ENCODE assay signal across 9 mouse cellular contexts in genomic region chr1:185454575-185454954, GRCm38 (mm10). TPM values are rescaled to one million over a fixed set of nuclear protein-coding genes. Genes with fewer than 3 reads are reported as not detected.
DNase-seq lines count a peak whose midpoint lies in the region; ATAC-seq lines count a peak whose summit lies in the region.
"Had no signal": no experiment of that assay in that cellular context is flagged by ENCODE, and none has a peak within 500 bp of the region (broad histone marks: within the 10 kb centered on the region; RNA-seq: fewer than 3 reads in every experiment).

Gene Slc30a10 (plus strand): TSS chr1:185454848.

- H3K36me3 ChIP-seq in hindbrain, embryonic 14.5 days (replicated peaks; ENCODE audit: control insufficient read depth, insufficient read depth), result no peaks in the 10 kb centered on the region
- H3K36me3 ChIP-seq in limb, embryonic 15.5 days, result no peaks in the 10 kb centered on the region

- peaks cover 16% of the 10 kb centered on the region; the same call in 1 of the 2 replicates for H3K27me3 ChIP-seq in hindbrain, embryonic 14.5 days (ENCODE audit: control insufficient read depth, insufficient read depth, low read length)
- peaks cover 48% of the 10 kb centered on the region for H3K27me3 ChIP-seq in limb, embryonic 15.5 days

- ATAC-seq in erythroblast, adult 5-6 weeks (replicated peaks; ENCODE audit: low FRiP score, poor library complexity, severe bottlenecking), result peak; percentile 92
- peak; percentile 79 for ATAC-seq in hindbrain, embryonic 14.5 days (ENCODE audit: low FRiP score)
- ATAC-seq in limb, embryonic 15.5 days (ENCODE audit: insufficient number of reproducible peaks, low FRiP score, low TSS enrichment, low read depth), result no peak

- H3K9me3 ChIP-seq in hindbrain, embryonic 14.5 days (ENCODE audit: control insufficient read depth, low read length), result no peaks in the 10 kb centered on the region
- no peaks in the 10 kb centered on the region for H3K9me3 ChIP-seq in limb, embryonic 15.5 days

- peaks cover 4% of the 10 kb centered on the region for H3K4me1 ChIP-seq in brown adipose tissue, adult 24 weeks (ENCODE audit: control insufficient read depth, insufficient read depth, insufficient read length, low read length)
- H3K4me1 ChIP-seq in hindbrain, embryonic 14.5 days (replicated peaks; ENCODE audit: control insufficient read depth, insufficient read depth, low read length), result 0 out of 2 replicates have a peak, but pooled peaks cover 13% of the 10 kb centered on the region
- H3K4me1 ChIP-seq in limb, embryonic 15.5 days, result peaks cover 13% of the 10 kb centered on the region

- H3K4me3 ChIP-seq in brown adipose tissue, adult 24 weeks (ENCODE audit: insufficient read depth, low read depth, low read length), result peak within 1 kb of the TSS; percentile 21
- peak within 1 kb of the TSS; percentile 64 for H3K4me3 ChIP-seq in hindbrain, embryonic 14.5 days (replicated peaks; ENCODE audit: low read length)
- H3K4me3 ChIP-seq in limb, embryonic 15.5 days, result peak within 1 kb of the TSS; percentile 51

- H3K27ac ChIP-seq in brown adipose tissue, adult 24 weeks (replicated peaks; ENCODE audit: low read depth, low read length), result no peak within 1 kb of the TSS
- no peak within 1 kb of the TSS for H3K27ac ChIP-seq in hindbrain, embryonic 14.5 days
- H3K27ac ChIP-seq in limb, embryonic 15.5 days, result no peak within 1 kb of the TSS

- H3K4me2 ChIP-seq in hindbrain, embryonic 14.5 days (replicated peaks), result peak within 1 kb of the TSS; percentile 84
- H3K4me2 ChIP-seq in limb, embryonic 15.5 days, result peak within 1 kb of the TSS; percentile 99

- peak within 1 kb of the TSS; percentile 74 for H3K9ac ChIP-seq in hindbrain, embryonic 14.5 days
- peak within 1 kb of the TSS; percentile 35 for H3K9ac ChIP-seq in limb, embryonic 15.5 days

- under 1% methylated on average over 18 of the region's 18 CpGs for WGBS in hindbrain, embryonic 14.5 days
- 3% methylated on average over 18 of the region's 18 CpGs for WGBS in limb, embryonic 15.5 days

- DNase-seq in kidney, postnatal 10 days, result peak; percentile 43
- DNase-seq in kidney, adult 11 months, result no peak
- DNase-seq in hindbrain, embryonic 14.5 days (ENCODE audit: low spot score), result peak; percentile 67
- peak; percentile 71 for DNase-seq in retina, embryonic 14.5 days (ENCODE audit: low spot score)
- no peak for DNase-seq in thymus, postnatal 0 days (ENCODE audit: low spot score)

RNA-seq across cellular contexts. Expression of gene Slc30a10, which starts in this region (rescaled TPM):
- polyA plus RNA-seq in brown adipose tissue, adult 24 weeks (2012; ENCODE audit: insufficient read depth, insufficient read length, missing spikeins), result not detected in 2 replicates
- total RNA-seq in erythroblast, adult 5-6 weeks (2015; ENCODE audit: low replicate concordance), result 4.0 TPM in 2 replicates
- 3.8 and 4.7 TPM in 2 replicates for total RNA-seq in erythroblast, adult 5-6 weeks (2017; ENCODE audit: low replicate concordance)
- 6.8 and 8.5 TPM in 2 replicates for polyA plus RNA-seq in hindbrain, embryonic 14.5 days (2014; fragmentation: Nextera tagmentation; extraction: Ambion mirVana)
- 0.22 and 0.45 TPM in 2 replicates for polyA plus RNA-seq in limb, embryonic 15.5 days (2015; fragmentation: Nextera tagmentation; extraction: Ambion mirVana)
- polyA plus RNA-seq in thymus, postnatal 0 days (2015; fragmentation: Nextera tagmentation; extraction: Ambion mirVana), result 0.03 and 0.04 TPM in 2 replicates
- total RNA-seq: adrenal gland, adult 18-20 months had no signal

Comparison
In these comparisons a context has a peak if more than half of its experiments do, and no peak if none do; other contexts are left out.
1. DNase-seq: peak in kidney, postnatal 10 days (single experiment), hindbrain, embryonic 14.5 days (single experiment) and retina, embryonic 14.5 days (single experiment); none in kidney, adult 11 months (single experiment) and thymus, postnatal 0 days (single experiment).
2. Peak in every context shown above with its lines, with median percentiles within 50 percentile points of each other: H3K4me3 ChIP-seq.